Comparison of ENCODE assay signal across 8 mouse cellular contexts in the genomic region with DNA sequence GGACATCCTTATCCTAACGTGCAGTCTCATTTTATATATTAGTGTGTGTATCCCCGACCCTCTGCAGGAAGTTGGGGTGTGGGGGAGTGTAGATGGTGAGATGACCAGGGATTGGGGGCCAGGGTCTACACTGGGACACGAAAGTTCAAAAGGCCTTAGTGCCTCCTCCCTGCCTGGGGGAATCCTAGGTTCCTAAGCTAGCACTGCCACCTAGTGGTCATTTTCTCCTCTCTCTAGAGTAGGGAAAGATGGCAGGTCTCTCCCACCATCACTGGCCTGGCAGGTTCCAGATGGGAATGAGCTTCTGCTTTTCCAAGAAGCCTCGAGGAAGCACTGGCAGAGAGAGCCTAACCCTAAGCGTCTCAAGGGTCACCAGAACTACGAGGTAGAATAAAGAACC. TPM values are rescaled to one million over a fixed set of nuclear protein-coding genes. Genes with fewer than 3 reads are reported as not detected.
DNase-seq lines count a peak whose midpoint lies in the region; ATAC-seq and TF ChIP-seq lines count a peak whose summit lies in the region.

No protein-coding gene starts in this region.

- 29% methylated on average over 6 of the region's 6 CpGs for WGBS in intestine, embryonic 16.5 days
- WGBS in limb, embryonic 11.5 days: 26% methylated on average over 6 of the region's 6 CpGs
- 18% methylated on average over 6 of the region's 6 CpGs for WGBS in midbrain, postnatal 0 days

- H3K9me3 ChIP-seq in intestine, embryonic 16.5 days (ENCODE audit: control insufficient read depth, low read length): no peaks in the 10 kb centered on the region
- no peaks in the 10 kb centered on the region for H3K9me3 ChIP-seq in limb, embryonic 11.5 days (ENCODE audit: control insufficient read depth, low read length)
- no peaks in the 10 kb centered on the region for H3K9me3 ChIP-seq in midbrain, postnatal 0 days (ENCODE audit: low read length)

- peak; percentile 96 for ATAC-seq in frontal cortex, adult (ENCODE audit: low TSS enrichment)
- ATAC-seq in intestine, embryonic 16.5 days: peak; percentile 40; the same call in 1 of the 2 replicates
- peak; percentile 74 for ATAC-seq in limb, embryonic 11.5 days (ENCODE audit: insufficient number of reproducible peaks, low FRiP score, low TSS enrichment, low read depth)
- ATAC-seq in midbrain, postnatal 0 days (ENCODE audit: low FRiP score): peak; percentile 71

- no peak overlapping the region for H3K27ac ChIP-seq in intestine, embryonic 16.5 days (ENCODE audit: low read length)
- H3K27ac ChIP-seq in limb, embryonic 11.5 days (replicated peaks; ENCODE audit: low read depth, low read length): no peak overlapping the region
- no peak overlapping the region for H3K27ac ChIP-seq in midbrain, postnatal 0 days (ENCODE audit: low read depth, low read length)

- DNase-seq in urinary bladder, postnatal 14 days (ENCODE audit: low spot score): peak; percentile 53
- DNase-seq in urinary bladder, adult 2 months (ENCODE audit: low spot score): no peak
- DNase-seq in cerebellum, adult 18-20 months: peak; percentile 62 to 63
- DNase-seq in limb, embryonic 11.5 days (ENCODE audit: low spot score): peak; percentile 68
- peak; percentile 77 for DNase-seq in midbrain, postnatal 0 days (ENCODE audit: low spot score)
- DNase-seq in thymus, postnatal 14 days: peak; percentile 32

- TF ChIP-seq CTCF in midbrain, postnatal 0 days (IDR thresholded peaks at IDR 0.05): peak; percentile 83

- no peak overlapping the region for H3K9ac ChIP-seq in intestine, embryonic 16.5 days (ENCODE audit: low read depth, low read length)
- H3K9ac ChIP-seq in limb, embryonic 11.5 days (ENCODE audit: low read length): no peak overlapping the region
- H3K9ac ChIP-seq in midbrain, postnatal 0 days (replicated peaks; ENCODE audit: low read length, poor library complexity, severe bottlenecking): no peak overlapping the region

- no peak overlapping the region for H3K4me3 ChIP-seq in intestine, embryonic 16.5 days (ENCODE audit: low read length)
- H3K4me3 ChIP-seq in limb, embryonic 11.5 days (ENCODE audit: low read depth, low read length): no peak overlapping the region
- H3K4me3 ChIP-seq in midbrain, postnatal 0 days (ENCODE audit: low read depth, low read length): no peak overlapping the region

- no peak overlapping the region for H3K4me2 ChIP-seq in intestine, embryonic 16.5 days (ENCODE audit: low read depth, low read length)
- no peak overlapping the region for H3K4me2 ChIP-seq in limb, embryonic 11.5 days (ENCODE audit: low read depth, severe bottlenecking)
- no peak overlapping the region for H3K4me2 ChIP-seq in midbrain, postnatal 0 days (ENCODE audit: low read depth, low read length, poor library complexity, severe bottlenecking)

- no peaks in the 10 kb centered on the region for H3K36me3 ChIP-seq in intestine, embryonic 16.5 days (ENCODE audit: control insufficient read depth, insufficient read depth, low read length)
- H3K36me3 ChIP-seq in limb, embryonic 11.5 days (ENCODE audit: control insufficient read depth, insufficient read depth, low read length): no peaks in the 10 kb centered on the region
- H3K36me3 ChIP-seq in midbrain, postnatal 0 days (ENCODE audit: insufficient read depth, low read length): no peaks in the 10 kb centered on the region

- H3K27me3 ChIP-seq in intestine, embryonic 16.5 days (replicated peaks; ENCODE audit: control insufficient read depth, insufficient read depth, low read length): no peaks in the 10 kb centered on the region
- H3K27me3 ChIP-seq in limb, embryonic 11.5 days (ENCODE audit: control insufficient read depth, insufficient read depth, low read length): no peaks in the 10 kb centered on the region
- H3K27me3 ChIP-seq in midbrain, postnatal 0 days (ENCODE audit: insufficient read depth, low read length): no peaks in the 10 kb centered on the region

- 0 out of 2 replicates have a peak, but pooled peaks cover 3% of the 10 kb centered on the region for H3K4me1 ChIP-seq in intestine, embryonic 16.5 days (ENCODE audit: control insufficient read depth, insufficient read depth, low read length)
- no peaks in the 10 kb centered on the region for H3K4me1 ChIP-seq in limb, embryonic 11.5 days (ENCODE audit: control insufficient read depth, insufficient read depth, low read length)
- H3K4me1 ChIP-seq in midbrain, postnatal 0 days (ENCODE audit: insufficient read depth, low read length): no peaks in the 10 kb centered on the region

RNA-seq across cellular contexts. Expression of gene Hmgxb4, which starts 57.8 kb away (rescaled TPM):
- polyA plus RNA-seq in urinary bladder, adult 2 months (2012; rRNA removed): 27.8 and 30.9 TPM in 2 replicates
- polyA plus RNA-seq in intestine, embryonic 16.5 days (2015; fragmentation: Nextera tagmentation; extraction: Ambion mirVana): 21.4 and 22.9 TPM in 2 replicates
- polyA plus RNA-seq in limb, embryonic 11.5 days (2014; fragmentation: Nextera tagmentation; extraction: Ambion mirVana): 49.7 and 49.9 TPM in 2 replicates
- total RNA-seq in midbrain, postnatal 0 days (2014; rRNA removed): 48.5 and 60.1 TPM in 2 replicates
- 27.6 and 29.6 TPM in 2 replicates for polyA plus RNA-seq in midbrain, postnatal 0 days (2015; fragmentation: Nextera tagmentation; extraction: Ambion mirVana)

Comparison
In these comparisons a context has a peak if more than half of its experiments do, and no peak if none do; other contexts are left out.
1. ATAC-seq: peak in every context shown above with its lines; median percentile 96 in frontal cortex, adult; 74 in limb, embryonic 11.5 days; 71 in midbrain, postnatal 0 days; 40 in intestine, embryonic 16.5 days.